Mouse (Mus musculus) midbrain, embryonic 15.5 days (tissue): Measurements from ENCODE around the gene Wdr77. TPM values are rescaled to one million over a fixed set of nuclear protein-coding genes. Genes with fewer than 3 reads are reported as not detected.
"Not testable (repeated sequence)": the region's sequence is repeated elsewhere in the genome, so short reads cannot be mapped to it uniquely, and the experiment has no call there.

Source experiments
- ATAC-seq: fragments of 200-750 bp; cut with Nextera tagmentation; replicated peaks from 2 replicates; pipeline ENCODE4 v1.8.0; 2017; ENCODE audit warnings: moderate TSS enrichment
- H3K27ac ChIP-seq: fragments of 300-500 bp; sonication (generic); 2 replicates; pipeline ENCODE4 v1.5.1; 2015; ENCODE audit warnings: mild to moderate bottlenecking, inconsistent platforms
- H3K27me3 ChIP-seq: fragments of 300-500 bp; sonication (generic); replicated peaks from 2 replicates; pipeline ENCODE4 v1.6.1; 2015; ENCODE audit warnings: inconsistent platforms
- H3K36me3 ChIP-seq: fragments of 300-500 bp; sonication (generic); replicated peaks from 2 replicates; pipeline ENCODE4 v1.6.1; 2015; ENCODE audit warnings: inconsistent platforms
- H3K4me1 ChIP-seq: fragments of 300-500 bp; sonication (generic); 2 replicates; pipeline ENCODE4 v1.6.1; 2015; ENCODE audit warnings: inconsistent platforms
- H3K4me2 ChIP-seq: fragments of 300-500 bp; sonication (generic); 2 replicates; pipeline ENCODE4 v1.6.1; 2015; ENCODE audit warnings: inconsistent platforms, mild to moderate bottlenecking, moderate library complexity
- H3K4me3 ChIP-seq: fragments of 300-500 bp; sonication (generic); 2 replicates; pipeline ENCODE4 v1.5.1; 2015; ENCODE audit warnings: mild to moderate bottlenecking, inconsistent platforms
- H3K9ac ChIP-seq: fragments of 300-500 bp; sonication (generic); 2 replicates; pipeline ENCODE4 v1.6.1; 2015; ENCODE audit warnings: mild to moderate bottlenecking, inconsistent platforms
- H3K9me3 ChIP-seq: fragments of 300-500 bp; sonication (generic); 2 replicates; pipeline ENCODE4 v1.6.1; 2016; ENCODE audit warnings: inconsistent platforms
- WGBS: fragments of 180-500 bp; shearing (Covaris S2); methylation state at CpG from one replicate; pipeline ENCODE4 v1.1.7; 2015; ENCODE audit warnings: mixed read lengths; 5-methylcytosine and 5-hydroxymethylcytosine counted together
- polyA plus RNA-seq: library from polyadenylated mRNA; unstranded; fragments of >200 nt; fragmentation: Nextera tagmentation; extraction: Ambion mirVana; gene quantifications from 2 replicates; pipeline ENCODE4 v1.2.1, GENCODE M21; 2015

The Wdr77 gene
- 100 and 101 TPM in 2 replicates for polyA plus RNA-seq

GRCm38 (mm10) chr3:105958974-105959580 lies at the start of gene Wdr77:
Gene Wdr77 (plus strand): TSS chr3:105959369.
- peak within 1 kb of the TSS; percentile 98 for H3K9ac ChIP-seq
- no peaks in the 10 kb centered on the region for H3K9me3 ChIP-seq
- peak within 1 kb of the TSS; percentile 73 for H3K4me2 ChIP-seq
- under 1% methylated on average over 52 of the region's 52 CpGs for WGBS
- peak within 1 kb of the TSS; percentile 92 for H3K27ac ChIP-seq
- peak; percentile 98 for ATAC-seq
- H3K4me3 ChIP-seq: peak within 1 kb of the TSS; percentile 87
- H3K27me3 ChIP-seq: no peaks in the 10 kb centered on the region
- H3K4me1 ChIP-seq: peaks cover 39% of the 10 kb centered on the region
- H3K36me3 ChIP-seq: peaks cover 33% of the 10 kb centered on the region

GRCm38 (mm10) chr3:105910519-105911190 lies 48.5 kb upstream of the Wdr77 start:
- Histone ChIP-seq H3K36me3 (no peaks in the 10 kb centered on the region), H3K9ac (no peak overlapping the region), H3K9me3 (no peaks in the 10 kb centered on the region), H3K4me3 (no peak overlapping the region), H3K4me1 (no peaks in the 10 kb centered on the region), H3K4me2 (no peak overlapping the region), H3K27ac (no peak overlapping the region), H3K27me3 (no peaks in the 10 kb centered on the region)
- WGBS: 82% methylated on average over 11 of the region's 11 CpGs
- no peak for ATAC-seq

DNA sequence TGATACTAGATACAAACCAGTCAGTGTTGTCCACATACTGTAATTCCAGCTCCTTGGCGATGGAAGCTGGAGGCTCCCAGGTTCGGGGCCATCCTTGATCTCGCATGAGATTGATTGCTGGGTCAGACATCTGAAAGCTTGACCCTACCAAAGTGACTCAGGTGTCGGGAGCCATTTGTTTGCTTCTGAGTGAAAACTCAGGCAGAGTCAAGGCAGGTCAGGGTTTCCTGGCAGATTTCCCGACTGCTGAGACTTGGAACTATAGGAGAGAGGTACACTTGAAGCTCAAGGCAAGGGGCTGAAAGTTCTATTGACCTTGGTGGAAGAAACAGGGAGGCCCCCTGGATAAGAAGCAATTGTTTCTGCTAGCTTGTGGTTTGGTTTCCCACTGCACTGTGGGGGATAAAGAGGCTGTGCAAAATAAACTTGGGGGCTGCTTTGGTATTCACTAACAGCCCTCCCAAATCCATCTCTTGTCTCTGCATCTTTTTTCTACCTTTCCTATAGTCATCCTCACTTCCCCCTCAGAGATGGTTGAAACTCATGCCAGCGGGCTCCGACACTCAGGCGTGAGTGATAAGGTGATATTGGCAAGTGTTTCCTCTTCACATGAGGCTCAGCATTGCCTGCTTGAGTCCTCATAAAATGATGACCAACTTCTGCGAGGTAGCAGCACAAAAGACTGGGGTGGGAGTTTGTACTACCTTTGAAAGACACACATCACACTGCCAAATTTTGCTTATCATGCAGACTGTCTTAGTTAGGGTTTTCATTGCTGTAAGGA lies 46.9 kb upstream of the Wdr77 start:
- Histone ChIP-seq H3K36me3 (no peaks in the 10 kb centered on the region), H3K4me1 (no peaks in the 10 kb centered on the region), H3K4me2 (no peak overlapping the region), H3K4me3 (no peak overlapping the region), H3K27me3 (no peaks in the 10 kb centered on the region), H3K9ac (no peak overlapping the region), H3K9me3 (no peaks in the 10 kb centered on the region), H3K27ac (no peak overlapping the region)
- 85% methylated on average over 9 of the region's 9 CpGs for WGBS
- ATAC-seq: no peak

- WGBS: 83% methylated on average over 10 of the region's 10 CpGs
- no peaks in the 10 kb centered on the region for H3K27me3 ChIP-seq
- H3K27ac ChIP-seq: no peak overlapping the region
- no peak overlapping the region for H3K4me2 ChIP-seq
- H3K9me3 ChIP-seq: no peaks in the 10 kb centered on the region
- H3K36me3 ChIP-seq: no peaks in the 10 kb centered on the region
- H3K4me3 ChIP-seq: no peak overlapping the region
- no peak for ATAC-seq
- H3K4me1 ChIP-seq: no peaks in the 10 kb centered on the region
- H3K9ac ChIP-seq: no peak overlapping the region
Measured at GRCm38 (mm10) chr3:105913839-105914681, 45.1 kb upstream of the Wdr77 start.

DNA sequence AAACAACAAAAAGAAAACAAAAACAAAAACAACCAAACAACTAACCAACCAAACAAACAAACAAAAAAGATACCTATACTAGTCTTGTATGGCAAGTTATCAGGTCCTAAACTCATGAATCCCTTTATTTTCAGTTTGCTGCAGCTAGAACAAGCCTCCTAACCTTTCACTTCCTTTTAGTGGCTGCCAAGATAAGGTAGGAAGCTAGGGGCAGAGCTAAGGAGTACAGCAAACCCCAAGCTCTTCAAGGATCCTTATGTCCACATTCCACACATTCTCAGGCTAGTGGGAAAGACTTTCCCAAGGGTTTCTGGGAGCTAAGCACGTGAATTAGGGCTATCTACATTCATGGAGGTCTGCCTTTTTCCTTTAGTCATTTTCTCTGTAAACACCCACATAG lies 43.9 kb upstream of the Wdr77 start:
- 64% methylated on average over 1 of the region's 1 CpGs for WGBS

DNA sequence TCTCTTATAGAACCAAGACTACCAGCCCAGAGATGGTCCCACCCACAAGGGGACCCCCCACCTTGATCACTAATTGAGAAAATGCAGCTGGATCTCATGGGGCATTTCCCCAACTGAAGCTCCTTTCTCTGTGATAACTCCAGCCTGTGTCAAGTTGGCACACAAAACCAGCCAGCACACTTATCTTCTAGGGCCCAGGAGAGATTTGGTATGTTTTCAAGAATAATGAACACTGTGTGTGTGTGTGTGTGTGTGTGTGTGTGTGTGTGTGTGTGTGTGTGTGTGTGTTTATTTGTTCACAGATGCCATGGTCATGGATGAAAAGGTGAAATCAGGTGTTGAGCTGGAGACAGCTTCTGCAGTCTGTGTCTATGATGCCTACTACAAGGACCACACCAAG lies 42.7 kb upstream of the Wdr77 start:
- H3K4me3 ChIP-seq, H3K9ac ChIP-seq, H3K36me3 ChIP-seq, H3K27ac ChIP-seq, H3K4me1 ChIP-seq, H3K9me3 ChIP-seq, H3K4me2 ChIP-seq, ATAC-seq, H3K27me3 ChIP-seq: not testable (repeated sequence)

More for the DNA sequence above, 43.9 kb upstream of the Wdr77 start:
- Histone ChIP-seq H3K4me3 (no peak overlapping the region), H3K4me2 (no peak overlapping the region), H3K36me3 (no peaks in the 10 kb centered on the region), H3K9ac (no peak overlapping the region), H3K9me3 (no peaks in the 10 kb centered on the region), H3K27me3 (no peaks in the 10 kb centered on the region), H3K4me1 (no peaks in the 10 kb centered on the region), H3K27ac (no peak overlapping the region)
- no peak for ATAC-seq

- no peak for ATAC-seq
- no peak overlapping the region for H3K4me3 ChIP-seq
- 69% methylated on average over 10 of the region's 10 CpGs for WGBS
- no peaks in the 10 kb centered on the region for H3K4me1 ChIP-seq
- H3K9me3 ChIP-seq: no peaks in the 10 kb centered on the region
- no peak overlapping the region for H3K27ac ChIP-seq
- H3K27me3 ChIP-seq: no peaks in the 10 kb centered on the region
- no peak overlapping the region for H3K4me2 ChIP-seq
- H3K36me3 ChIP-seq: no peaks in the 10 kb centered on the region
- no peak overlapping the region for H3K9ac ChIP-seq
Measured at GRCm38 (mm10) chr3:105917656-105918354, 41.4 kb upstream of the Wdr77 start.

DNA sequence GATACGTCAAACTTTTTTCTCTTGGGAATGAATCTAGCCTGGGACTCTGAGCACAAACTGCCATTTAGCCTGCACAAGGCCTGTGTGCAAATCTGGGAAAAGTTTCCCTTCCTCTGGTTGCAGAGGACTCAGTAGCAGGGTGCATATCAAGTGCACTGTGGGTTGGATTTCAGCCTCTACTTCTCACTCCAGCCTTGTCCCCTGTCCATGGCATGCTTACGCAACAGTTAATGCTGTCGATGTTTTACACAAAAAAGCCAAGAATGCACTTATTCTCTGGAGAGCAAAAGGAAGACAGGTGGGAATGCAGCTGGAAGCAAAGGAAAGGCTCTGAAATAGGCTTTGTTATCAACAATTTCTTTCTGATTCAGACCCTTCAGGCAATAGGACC lies 40.8 kb upstream of the Wdr77 start:
- ATAC-seq: no peak
- Histone ChIP-seq H3K4me3 (no peak overlapping the region), H3K36me3 (no peaks in the 10 kb centered on the region), H3K9ac (no peak overlapping the region), H3K27ac (no peak overlapping the region), H3K4me2 (no peak overlapping the region), H3K9me3 (no peaks in the 10 kb centered on the region), H3K4me1 (no peaks in the 10 kb centered on the region), H3K27me3 (no peaks in the 10 kb centered on the region)
- WGBS: 72% methylated on average over 3 of the region's 3 CpGs

- H3K27ac ChIP-seq, H3K9ac ChIP-seq, H3K4me1 ChIP-seq, H3K27me3 ChIP-seq, H3K36me3 ChIP-seq, H3K9me3 ChIP-seq, H3K4me3 ChIP-seq, H3K4me2 ChIP-seq, ATAC-seq: not testable (repeated sequence)
Measured at GRCm38 (mm10) chr3:105920743-105921142, 38.4 kb upstream of the Wdr77 start.

GRCm38 (mm10) chr3:105921959-105922358 lies 37.2 kb upstream of the Wdr77 start:
- no peak overlapping the region for H3K4me2 ChIP-seq
- H3K36me3 ChIP-seq: no peaks in the 10 kb centered on the region
- WGBS: 80% methylated on average over 2 of the region's 2 CpGs
- H3K9me3 ChIP-seq: no peaks in the 10 kb centered on the region
- no peak overlapping the region for H3K9ac ChIP-seq
- no peak overlapping the region for H3K27ac ChIP-seq
- no peak overlapping the region for H3K4me3 ChIP-seq
- no peaks in the 10 kb centered on the region for H3K4me1 ChIP-seq
- no peaks in the 10 kb centered on the region for H3K27me3 ChIP-seq
- no peak for ATAC-seq

DNA sequence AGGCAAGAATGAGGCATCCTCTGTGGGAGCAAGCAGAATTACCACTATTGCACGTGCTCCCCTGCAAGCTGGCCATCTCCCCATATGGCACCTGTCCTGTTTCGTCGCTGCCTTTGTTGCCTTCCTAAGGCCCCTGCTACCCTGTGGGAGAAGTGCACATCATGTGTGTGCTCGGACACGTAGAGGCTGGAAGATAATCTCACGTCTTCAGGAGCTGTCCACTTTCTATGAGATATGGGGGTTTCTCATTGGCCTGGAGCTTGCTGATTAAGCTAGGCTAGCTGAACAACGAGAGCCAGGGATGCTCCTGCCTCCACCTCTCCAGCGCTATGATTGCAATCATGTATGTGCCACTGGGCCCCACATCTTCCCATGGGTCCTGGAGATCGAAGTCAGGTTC lies 34.6 kb upstream of the Wdr77 start:
- Histone ChIP-seq H3K4me3 (no peak overlapping the region), H3K9me3 (no peaks in the 10 kb centered on the region), H3K4me1 (no peaks in the 10 kb centered on the region), H3K27me3 (no peaks in the 10 kb centered on the region), H3K36me3 (no peaks in the 10 kb centered on the region), H3K9ac (no peak overlapping the region), H3K4me2 (no peak overlapping the region), H3K27ac (no peak overlapping the region)
- 89% methylated on average over 9 of the region's 9 CpGs for WGBS
- no peak for ATAC-seq
